Mouse (Mus musculus) CD8-positive naive resting alpha-beta T cell, adult 2 months (primary cell): Measurements from ENCODE around the gene Gm765.
A peak's percentile ranks its signal among the peaks of the same experiment; 100 is the strongest.

Source experiments
- DNase-seq, 2 experiments: peaks; one replicate each; pipeline ENCODE4 v3.0.0; 2022; ENCODE audit warnings: low read depth in 2 of 2, low spot score in 2 of 2

Gene Gm765

DNA sequence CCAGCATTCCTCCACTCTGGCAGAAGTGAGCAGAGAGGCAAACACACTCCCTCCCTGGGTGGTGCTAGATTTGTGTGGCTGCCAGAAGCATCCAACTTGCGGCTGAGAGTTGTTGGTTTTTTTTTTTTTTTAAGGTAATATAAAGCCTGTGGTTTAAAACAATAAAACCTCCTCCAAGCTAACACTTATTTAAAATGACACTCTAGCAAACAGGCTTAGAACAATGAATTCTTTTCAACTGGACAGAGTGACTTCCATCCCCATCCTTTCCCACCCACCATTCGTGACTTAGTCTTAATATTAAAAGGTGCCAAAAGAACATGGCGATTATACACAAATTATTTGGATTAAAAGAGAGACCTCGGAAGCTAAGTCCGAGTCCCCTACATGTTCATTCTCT, at the start of gene Gm765:
Gene Gm765, minus strand, starts transcription at position 101 of the 400 bp plus-strand sequence.
- DNase-seq, result no peak

- DNase-seq, result no peak
Observed at GRCm38 (mm10) chr6:98385487-98385886, 42.9 kb upstream of the Gm765 start.

DNA sequence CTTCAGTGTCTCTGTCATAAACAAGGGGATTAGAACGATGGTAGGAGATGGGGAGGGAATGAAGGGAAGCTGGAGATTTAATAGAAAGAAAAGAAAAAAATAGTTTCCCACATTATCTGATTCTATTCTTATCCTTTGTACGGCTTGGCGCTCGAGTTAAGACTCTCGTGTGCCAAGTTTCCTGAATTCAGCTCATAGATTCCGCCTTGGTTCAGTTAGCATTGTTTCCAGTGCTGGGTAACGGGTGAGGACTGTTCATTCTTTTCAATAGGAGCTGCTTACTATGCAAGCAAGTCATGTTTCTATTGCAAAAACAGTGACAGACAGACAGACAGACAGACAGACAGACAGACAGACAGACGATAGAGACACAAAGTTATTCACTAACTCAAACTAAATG, 41.9 kb upstream of the Gm765 start:
- no peak for DNase-seq

- peak in 1 of 2 experiments; percentile 8 for DNase-seq
Observed at GRCm38 (mm10) chr6:98383411-98383810, 40.9 kb upstream of the Gm765 start.

GRCm38 (mm10) chr6:98366199-98366598, 23.6 kb upstream of the Gm765 start:
- no peak for DNase-seq

GRCm38 (mm10) chr6:98355271-98355670, 12.7 kb upstream of the Gm765 start:
- no peak for DNase-seq

GRCm38 (mm10) chr6:98353285-98353684, 10.7 kb upstream of the Gm765 start:
- DNase-seq, result no peak

DNA sequence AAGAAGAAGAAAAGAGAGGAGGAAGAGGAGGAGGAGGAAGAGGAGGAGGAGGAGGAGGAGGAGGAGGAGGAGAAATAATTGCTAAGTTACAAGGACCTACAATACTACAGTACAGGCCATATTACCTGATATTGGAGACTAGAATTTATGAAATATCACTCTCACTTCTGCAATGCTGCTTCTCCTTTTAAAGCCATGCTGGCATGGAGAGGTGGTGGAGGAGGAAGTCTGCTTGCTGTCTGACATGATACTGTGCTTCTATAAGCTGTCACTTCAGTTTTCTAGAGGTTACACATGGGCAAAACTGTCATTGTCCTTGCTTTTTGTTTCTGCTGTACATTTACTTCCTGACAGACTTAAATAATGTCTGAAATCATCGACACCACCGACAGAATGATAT, 9.8 kb downstream of the Gm765 start:
- no peak for DNase-seq

- DNase-seq, result no peak
Observed at GRCm38 (mm10) chr6:98311659-98312058, 30.9 kb downstream of the Gm765 start.

DNA sequence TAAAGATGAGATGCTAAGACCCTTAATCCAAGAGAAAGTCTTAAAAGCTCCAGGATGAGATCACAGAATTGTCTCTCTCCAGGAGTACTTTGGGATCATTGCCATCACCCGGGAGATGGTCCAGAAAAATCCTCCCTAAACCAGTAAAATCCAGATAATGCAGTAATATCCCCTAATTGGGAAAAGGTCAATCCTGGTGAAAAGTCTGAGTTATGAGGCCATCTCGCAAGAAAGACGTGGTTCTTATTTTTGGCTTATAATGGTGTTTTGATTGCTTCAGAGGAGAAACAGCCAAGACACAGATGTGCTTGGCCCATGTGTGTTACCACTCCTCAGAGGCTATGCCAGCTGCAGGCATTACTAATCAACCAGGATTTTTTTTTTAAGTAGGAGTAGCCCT, 34.9 kb downstream of the Gm765 start:
- no peak for DNase-seq

- DNase-seq, result no peak
Observed at GRCm38 (mm10) chr6:98307159-98307558, 35.4 kb downstream of the Gm765 start.

DNA sequence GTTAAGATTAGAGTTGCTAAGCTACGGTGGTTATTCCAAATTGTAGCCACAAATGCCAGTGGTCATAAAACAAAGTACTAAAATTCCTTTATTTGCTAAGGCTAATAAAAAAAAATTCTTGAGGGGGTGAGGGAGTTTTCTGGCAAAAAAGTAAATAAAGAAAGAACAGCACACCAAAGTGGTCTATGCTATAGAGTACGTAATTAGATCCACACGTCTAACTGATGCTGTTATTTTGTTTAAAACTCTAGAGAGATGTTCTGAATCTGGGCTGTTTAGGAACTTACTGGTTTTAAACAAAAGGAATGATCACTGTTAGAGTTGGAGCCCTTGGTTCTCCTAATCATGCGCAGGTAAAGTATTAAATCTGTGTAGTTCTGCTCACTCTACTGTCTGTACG, 50.5 kb downstream of the Gm765 start:
- DNase-seq, result no peak

- no peak for DNase-seq
Observed at GRCm38 (mm10) chr6:98288316-98288715, 54.2 kb downstream of the Gm765 start.

DNA sequence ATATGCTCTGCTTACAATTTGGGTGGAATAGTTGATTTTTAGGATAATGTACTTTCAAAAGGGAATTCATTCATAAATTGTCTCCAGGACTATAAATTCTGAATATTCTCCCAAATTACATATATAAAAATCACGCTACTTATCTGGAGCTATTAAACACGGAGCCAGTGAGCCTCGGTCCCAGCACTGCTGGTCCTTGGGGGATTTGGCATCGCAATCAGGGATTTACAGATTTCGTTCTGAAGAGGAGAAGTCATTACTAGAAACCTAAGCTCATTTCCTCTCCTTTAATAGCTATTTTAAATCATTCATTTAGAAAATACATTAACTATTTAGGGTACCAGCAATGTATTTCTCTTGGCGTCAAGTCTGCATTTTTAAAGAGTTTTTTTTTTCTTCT, 55.0 kb downstream of the Gm765 start:
- no peak for DNase-seq

GRCm38 (mm10) chr6:98285190-98285589, 57.4 kb downstream of the Gm765 start:
- no peak for DNase-seq

DNA sequence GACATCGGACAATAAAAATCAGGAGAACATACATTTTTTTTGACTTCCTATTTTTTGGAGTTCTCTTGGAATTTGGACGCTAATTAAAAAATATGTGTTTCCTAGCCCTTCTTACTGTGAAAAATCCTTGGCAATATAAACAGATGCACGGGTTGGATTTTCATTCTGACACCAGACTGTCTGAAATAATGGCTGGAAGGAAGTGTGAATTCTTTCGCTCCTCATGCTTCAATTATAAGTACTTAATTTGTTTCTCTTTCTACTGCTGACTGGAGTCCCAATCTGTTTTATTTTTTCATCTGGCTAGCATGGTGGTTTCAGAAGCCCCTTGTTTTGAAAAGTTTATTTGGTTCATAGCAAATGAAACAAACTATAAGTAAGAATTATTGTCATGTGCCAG, 59.8 kb downstream of the Gm765 start:
- DNase-seq, result no peak

DNA sequence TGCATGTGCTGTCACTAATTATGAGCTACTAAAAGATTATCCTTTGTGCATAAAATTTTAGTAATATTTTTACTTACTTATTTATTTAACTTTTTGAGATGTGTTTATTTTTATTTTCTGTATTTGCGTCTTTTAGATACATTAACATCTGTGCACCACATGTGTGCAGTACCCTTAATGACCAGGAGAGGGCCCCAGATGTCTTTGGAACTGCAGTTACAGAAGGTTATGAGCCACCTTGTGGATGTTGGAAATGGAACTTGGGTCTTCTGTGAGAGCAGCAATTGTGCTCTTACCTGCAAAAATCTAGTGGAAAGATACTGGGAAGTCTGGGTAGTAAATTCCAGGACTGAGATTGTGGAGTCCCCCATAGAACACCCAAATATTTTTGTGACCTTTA, 71.0 kb downstream of the Gm765 start:
- DNase-seq, result peak; percentile 42 to 44

- no peak for DNase-seq
Observed at GRCm38 (mm10) chr6:98262961-98263360, 79.6 kb downstream of the Gm765 start.

- no peak for DNase-seq
Observed at GRCm38 (mm10) chr6:98259016-98259415, 83.5 kb downstream of the Gm765 start.

- DNase-seq, result no peak
Observed at GRCm38 (mm10) chr6:98246449-98246848, 96.1 kb downstream of the Gm765 start.

DNA sequence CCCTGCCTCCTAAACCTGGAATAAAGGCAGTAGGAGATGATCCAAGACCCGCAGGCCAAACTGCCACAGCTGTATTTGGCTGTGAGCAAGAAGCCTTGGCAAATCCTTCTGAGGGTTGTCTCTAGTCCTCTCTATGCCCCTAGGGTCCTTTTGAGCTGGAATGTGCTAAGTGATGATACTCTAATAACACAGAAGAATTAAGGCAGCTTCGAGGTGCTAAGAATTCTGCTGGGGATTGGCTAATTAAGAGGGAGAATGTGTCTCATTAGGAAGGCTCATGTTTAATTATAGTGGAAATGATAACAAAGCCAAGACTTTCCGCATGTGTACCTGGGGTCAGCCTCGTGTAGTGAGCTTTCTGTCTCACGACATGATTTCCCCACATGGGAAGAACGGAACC, 99.4 kb downstream of the Gm765 start:
- DNase-seq, result no peak

GRCm38 (mm10) chr6:98240561-98241272, 101.8 kb downstream of the Gm765 start:
- no peak for DNase-seq

DNA sequence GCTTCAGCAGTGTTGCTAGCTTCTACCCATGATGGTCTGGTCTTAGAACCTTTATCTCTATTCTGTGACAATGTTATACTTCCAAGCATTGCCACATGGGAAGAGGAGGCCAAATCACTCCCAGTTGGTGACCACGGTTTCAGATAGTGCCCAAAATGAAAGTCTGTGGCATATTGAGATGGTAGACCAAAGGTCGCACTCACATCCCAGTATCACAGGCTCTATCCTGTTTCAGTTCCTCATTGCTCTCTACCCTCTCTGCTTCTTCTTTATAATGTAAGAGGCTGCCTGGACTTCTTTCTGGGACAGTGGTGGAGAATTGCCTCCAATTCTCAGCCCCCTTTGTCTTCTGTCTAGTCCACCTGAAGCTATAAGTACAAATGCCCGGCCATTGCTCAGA, 108.5 kb downstream of the Gm765 start:
- no peak for DNase-seq
